Mouse (Mus musculus): ENCODE measurements around the gene E2f1. TPM values are rescaled to one million over a fixed set of nuclear protein-coding genes. Genes with fewer than 3 reads are reported as not detected.

The E2f1 gene
- polyA plus RNA-seq, 1 experiment from 2014 or later: 7.2 TPM

- 52% methylated on average over 8 of the region's 8 CpGs for WGBS
- Histone ChIP-seq H3K4me1 (ENCODE audit: control insufficient read depth in 2 of 2, insufficient read depth in 2 of 2, low read length in 2 of 2) (peaks cover 17 to 22% of the 10 kb centered on the region in 2 experiments), H3K27me3 (ENCODE audit: control insufficient read depth, insufficient read depth, low read length) (no peaks in the 10 kb centered on the region), H3K36me3 (ENCODE audit: control insufficient read depth, insufficient read depth, low read length) (no peaks in the 10 kb centered on the region), H3K27ac (replicated peaks in 1 of 2; ENCODE audit: control insufficient read depth in 1 of 2, insufficient read depth in 1 of 2, low read depth in 2 of 2, low read length in 2 of 2) (peak overlapping the region in 1 of 2 experiments; percentile 39; a peak in 1 of 4 replicates), H3K4me2 (ENCODE audit: low read length) (no peak overlapping the region), H3K9me3 (ENCODE audit: control insufficient read depth, low read length) (0 out of 2 replicates have a peak, but pooled peaks cover 3% of the 10 kb centered on the region), H3K4me3 (ENCODE audit: control insufficient read depth in 1 of 2, insufficient read depth in 1 of 2, low read depth in 1 of 2, low read length in 2 of 2) (no peak overlapping the region), H3K9ac (ENCODE audit: low read length) (no peak overlapping the region)
- ATAC-seq (ENCODE audit: insufficient number of reproducible peaks, insufficient read depth, low FRiP score, low read depth): no peak
Measured at GRCm38 (mm10) chr2:154580586-154580985, 10.9 kb upstream of the E2f1 start.

GRCm38 (mm10) chr2:154577744-154578067, 8.0 kb upstream of the E2f1 start:
- ATAC-seq (ENCODE audit: insufficient number of reproducible peaks, insufficient read depth, low FRiP score, low read depth): no peak
- no peak overlapping the region for H3K4me2 ChIP-seq (ENCODE audit: low read length)
- 89% methylated on average over 6 of the region's 6 CpGs for WGBS

GRCm38 (mm10) chr2:154576876-154577743, 7.4 kb upstream of the E2f1 start:
- no peaks in the 10 kb centered on the region for H3K36me3 ChIP-seq (ENCODE audit: control insufficient read depth, insufficient read depth, low read length)
- 0 out of 2 replicates have a peak, but pooled peaks cover 3% of the 10 kb centered on the region for H3K9me3 ChIP-seq (ENCODE audit: control insufficient read depth, low read length)
- ATAC-seq (ENCODE audit: insufficient number of reproducible peaks, insufficient read depth, low FRiP score, low read depth): no peak
- no peak overlapping the region for H3K4me3 ChIP-seq (ENCODE audit: control insufficient read depth in 1 of 2, insufficient read depth in 1 of 2, low read depth in 1 of 2, low read length in 2 of 2)
- H3K9ac ChIP-seq (ENCODE audit: low read length): peak overlapping the region; percentile 21; the same call in 1 of the 2 replicates
- no peak overlapping the region for H3K4me2 ChIP-seq (ENCODE audit: low read length)
- no peak overlapping the region; a peak in 1 of 4 replicates for H3K27ac ChIP-seq (replicated peaks in 1 of 2; ENCODE audit: control insufficient read depth in 1 of 2, insufficient read depth in 1 of 2, low read depth in 2 of 2, low read length in 2 of 2)
- WGBS: 52% methylated on average over 12 of the region's 12 CpGs
- H3K27me3 ChIP-seq (ENCODE audit: control insufficient read depth, insufficient read depth, low read length): no peaks in the 10 kb centered on the region
- peaks cover 8 to 9% of the 10 kb centered on the region in 2 experiments; a peak in 3 of 4 replicates for H3K4me1 ChIP-seq (ENCODE audit: control insufficient read depth in 2 of 2, insufficient read depth in 2 of 2, low read length in 2 of 2)

More at GRCm38 (mm10) chr2:154577744-154578067, 8.0 kb upstream of the E2f1 start:
- H3K27ac ChIP-seq (replicated peaks in 1 of 2; ENCODE audit: control insufficient read depth in 1 of 2, insufficient read depth in 1 of 2, low read depth in 2 of 2, low read length in 2 of 2): no peak overlapping the region; a peak in 1 of 4 replicates
- no peaks in the 10 kb centered on the region for H3K27me3 ChIP-seq (ENCODE audit: control insufficient read depth, insufficient read depth, low read length)
- H3K4me1 ChIP-seq (ENCODE audit: control insufficient read depth in 2 of 2, insufficient read depth in 2 of 2, low read length in 2 of 2): peaks cover 8 to 9% of the 10 kb centered on the region in 2 experiments; a peak in 3 of 4 replicates
- H3K9me3 ChIP-seq (ENCODE audit: control insufficient read depth, low read length): 0 out of 2 replicates have a peak, but pooled peaks cover 3% of the 10 kb centered on the region
- H3K9ac ChIP-seq (ENCODE audit: low read length): no peak overlapping the region; the same call in 1 of the 2 replicates
- H3K36me3 ChIP-seq (ENCODE audit: control insufficient read depth, insufficient read depth, low read length): no peaks in the 10 kb centered on the region
- no peak overlapping the region for H3K4me3 ChIP-seq (ENCODE audit: control insufficient read depth in 1 of 2, insufficient read depth in 1 of 2, low read depth in 1 of 2, low read length in 2 of 2)

DNA sequence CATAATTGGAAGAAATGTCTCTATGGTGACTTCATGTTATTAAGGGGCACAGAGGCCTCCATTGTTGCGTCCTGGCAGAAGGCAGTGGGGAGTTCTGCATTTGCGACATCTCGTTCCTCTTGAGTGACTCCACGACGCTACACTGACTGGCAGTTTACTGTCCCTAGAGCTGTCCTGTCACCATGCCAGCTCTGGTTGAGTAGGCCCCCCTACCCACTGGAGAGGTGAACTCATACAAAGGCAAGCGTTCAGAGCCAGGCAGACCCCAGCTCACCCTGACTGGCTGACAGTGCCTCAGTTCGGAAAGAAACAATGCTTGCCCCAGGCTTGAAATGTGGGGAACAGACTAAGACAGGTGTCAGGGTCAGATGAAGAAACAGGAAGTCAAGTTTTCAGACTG, 4.6 kb upstream of the E2f1 start:
- 70% methylated on average over 7 of the region's 7 CpGs for WGBS
- no peaks in the 10 kb centered on the region for H3K27me3 ChIP-seq (ENCODE audit: control insufficient read depth, insufficient read depth, low read length)
- ATAC-seq (ENCODE audit: insufficient number of reproducible peaks, insufficient read depth, low FRiP score, low read depth): no peak
- no peak overlapping the region for H3K4me2 ChIP-seq (ENCODE audit: low read length)
- no peaks in the 10 kb centered on the region for H3K36me3 ChIP-seq (ENCODE audit: control insufficient read depth, insufficient read depth, low read length)
- H3K27ac ChIP-seq (replicated peaks in 1 of 2; ENCODE audit: control insufficient read depth in 1 of 2, insufficient read depth in 1 of 2, low read depth in 2 of 2, low read length in 2 of 2): no peak overlapping the region
- H3K4me1 ChIP-seq (ENCODE audit: control insufficient read depth in 2 of 2, insufficient read depth in 2 of 2, low read length in 2 of 2): peaks cover 11 to 13% of the 10 kb centered on the region in 2 experiments
- H3K9ac ChIP-seq (ENCODE audit: low read length): no peak overlapping the region
- no peak overlapping the region for H3K4me3 ChIP-seq (ENCODE audit: control insufficient read depth in 1 of 2, insufficient read depth in 1 of 2, low read depth in 1 of 2, low read length in 2 of 2)
- H3K9me3 ChIP-seq (ENCODE audit: control insufficient read depth, low read length): no peaks in the 10 kb centered on the region

DNA sequence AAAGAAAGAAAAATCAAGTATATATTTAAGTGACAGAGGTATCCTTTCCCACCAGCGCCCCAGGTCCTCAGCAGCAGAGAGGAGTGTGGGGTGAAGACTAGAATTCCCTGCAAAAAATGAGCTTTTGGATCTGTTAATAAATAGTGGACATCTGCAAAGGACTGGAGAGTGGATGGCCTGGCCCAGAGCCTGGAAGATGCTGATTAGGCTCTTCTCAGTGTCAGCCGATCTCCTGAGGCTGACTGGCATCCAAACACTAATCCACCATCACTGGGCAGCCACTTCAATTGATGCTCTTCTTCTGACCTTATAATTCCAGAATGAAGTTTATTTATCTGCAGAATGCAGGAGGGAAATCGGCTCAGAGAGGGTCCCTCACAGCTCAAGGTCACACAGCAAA, 3.3 kb upstream of the E2f1 start:
- Histone ChIP-seq H3K4me3 (ENCODE audit: control insufficient read depth in 1 of 2, insufficient read depth in 1 of 2, low read depth in 1 of 2, low read length in 2 of 2) (no peak overlapping the region), H3K9ac (ENCODE audit: low read length) (no peak overlapping the region), H3K27me3 (ENCODE audit: control insufficient read depth, insufficient read depth, low read length) (no peaks in the 10 kb centered on the region), H3K4me2 (ENCODE audit: low read length) (no peak overlapping the region), H3K27ac (replicated peaks in 1 of 2; ENCODE audit: control insufficient read depth in 1 of 2, insufficient read depth in 1 of 2, low read depth in 2 of 2, low read length in 2 of 2) (no peak overlapping the region), H3K4me1 (ENCODE audit: control insufficient read depth in 2 of 2, insufficient read depth in 2 of 2, low read length in 2 of 2) (peaks cover 22 to 24% of the 10 kb centered on the region in 2 experiments), H3K9me3 (ENCODE audit: control insufficient read depth, low read length) (no peaks in the 10 kb centered on the region), H3K36me3 (ENCODE audit: control insufficient read depth, insufficient read depth, low read length) (no peaks in the 10 kb centered on the region)
- WGBS: 76% methylated on average over 3 of the region's 3 CpGs
- no peak for ATAC-seq (ENCODE audit: insufficient number of reproducible peaks, insufficient read depth, low FRiP score, low read depth)

DNA sequence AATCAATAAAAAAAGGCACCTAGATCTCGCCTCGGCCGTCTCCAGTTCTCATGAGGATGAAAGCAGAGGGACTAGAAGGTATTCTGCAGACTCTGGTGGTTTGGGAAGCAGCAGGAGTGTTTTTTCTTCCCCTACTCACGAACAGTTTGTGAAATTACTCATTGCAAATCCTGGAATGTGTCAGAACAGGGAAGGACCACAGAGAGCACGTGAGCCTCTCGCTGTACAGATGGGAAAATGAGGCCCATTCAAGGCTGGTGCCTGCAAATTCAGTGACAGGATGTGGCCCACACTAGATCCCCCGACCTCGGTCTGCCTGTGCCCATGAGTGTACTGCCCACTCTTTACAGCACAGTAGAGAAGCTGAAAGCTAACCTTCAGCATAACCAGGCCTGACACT, 2.3 kb upstream of the E2f1 start:
- H3K9me3 ChIP-seq (ENCODE audit: control insufficient read depth, low read length): no peaks in the 10 kb centered on the region
- H3K36me3 ChIP-seq (ENCODE audit: control insufficient read depth, insufficient read depth, low read length): no peaks in the 10 kb centered on the region
- H3K27me3 ChIP-seq (ENCODE audit: control insufficient read depth, insufficient read depth, low read length): no peaks in the 10 kb centered on the region
- peaks cover 23 to 26% of the 10 kb centered on the region in 2 experiments for H3K4me1 ChIP-seq (ENCODE audit: control insufficient read depth in 2 of 2, insufficient read depth in 2 of 2, low read length in 2 of 2)
- WGBS: 74% methylated on average over 8 of the region's 8 CpGs
- H3K9ac ChIP-seq (ENCODE audit: low read length): no peak overlapping the region
- no peak overlapping the region for H3K4me2 ChIP-seq (ENCODE audit: low read length)
- no peak overlapping the region for H3K27ac ChIP-seq (replicated peaks in 1 of 2; ENCODE audit: control insufficient read depth in 1 of 2, insufficient read depth in 1 of 2, low read depth in 2 of 2, low read length in 2 of 2)
- H3K4me3 ChIP-seq (ENCODE audit: control insufficient read depth in 1 of 2, insufficient read depth in 1 of 2, low read depth in 1 of 2, low read length in 2 of 2): no peak overlapping the region
- no peak for ATAC-seq (ENCODE audit: insufficient number of reproducible peaks, insufficient read depth, low FRiP score, low read depth)

DNA sequence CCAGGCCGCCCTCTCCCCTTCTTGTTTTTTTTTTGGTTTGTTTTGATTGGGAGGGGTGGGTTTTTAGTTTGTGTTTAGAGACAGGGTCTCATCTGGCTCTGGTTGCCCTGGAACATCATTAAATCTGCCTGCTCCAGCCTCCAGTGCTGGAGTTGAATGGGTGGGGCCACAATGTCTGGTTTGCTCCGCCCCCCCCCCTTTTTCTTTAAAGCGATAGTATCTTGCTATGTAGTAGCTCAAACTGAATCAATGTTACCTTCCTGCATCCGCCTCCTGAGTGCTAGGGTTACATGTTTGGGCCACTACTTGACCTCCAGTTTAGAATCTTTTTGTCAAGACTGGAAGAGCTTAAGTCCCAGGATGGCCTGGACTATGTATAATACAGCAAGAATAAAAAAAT, 1.6 kb upstream of the E2f1 start:
- no peak for ATAC-seq (ENCODE audit: insufficient number of reproducible peaks, insufficient read depth, low FRiP score, low read depth)
- H3K27ac ChIP-seq (replicated peaks in 1 of 2; ENCODE audit: control insufficient read depth in 1 of 2, insufficient read depth in 1 of 2, low read depth in 2 of 2, low read length in 2 of 2): no peak overlapping the region
- H3K27me3 ChIP-seq (ENCODE audit: control insufficient read depth, insufficient read depth, low read length): no peaks in the 10 kb centered on the region
- no peak overlapping the region for H3K9ac ChIP-seq (ENCODE audit: low read length)
- no peak overlapping the region for H3K4me2 ChIP-seq (ENCODE audit: low read length)
- H3K36me3 ChIP-seq (ENCODE audit: control insufficient read depth, insufficient read depth, low read length): no peaks in the 10 kb centered on the region
- 88% methylated on average over 4 of the region's 4 CpGs for WGBS
- H3K4me3 ChIP-seq (ENCODE audit: control insufficient read depth in 1 of 2, insufficient read depth in 1 of 2, low read depth in 1 of 2, low read length in 2 of 2): no peak overlapping the region
- peaks cover 23 to 31% of the 10 kb centered on the region in 2 experiments for H3K4me1 ChIP-seq (ENCODE audit: control insufficient read depth in 2 of 2, insufficient read depth in 2 of 2, low read length in 2 of 2)
- no peaks in the 10 kb centered on the region for H3K9me3 ChIP-seq (ENCODE audit: control insufficient read depth, low read length)

All from heart, embryonic 14.5 days (tissue).